Mouse (Mus musculus): Measurements from ENCODE around the gene Idh2.

Gene Idh2

GRCm38 (mm10) chr7:80085970-80086715, 29.0 kb downstream of the Idh2 start:
- DNase-seq (ENCODE audit: low spot score) = no peak

DNA sequence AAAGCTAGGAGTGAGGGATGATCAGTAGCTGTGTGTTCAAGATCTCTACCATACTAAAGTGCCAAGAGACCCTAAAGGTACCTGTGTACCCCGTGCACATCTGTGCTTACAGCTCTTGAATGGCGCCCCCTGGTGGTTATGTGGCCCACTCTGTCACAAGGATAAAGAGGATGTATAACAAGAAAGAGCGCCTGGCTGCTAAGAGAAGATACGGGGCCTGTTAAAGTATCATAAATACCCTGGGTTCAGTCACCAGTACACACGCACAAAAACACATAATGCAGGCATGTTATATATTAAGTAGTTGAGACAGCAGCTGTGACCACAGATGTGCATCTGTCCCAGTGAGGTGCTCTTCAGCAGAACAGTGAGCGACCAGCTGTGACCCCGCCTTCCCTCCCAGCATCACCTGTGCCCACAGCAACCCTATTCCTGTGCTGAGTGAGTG, 30.7 kb downstream of the Idh2 start:
- no peak for DNase-seq (ENCODE audit: low spot score)

GRCm38 (mm10) chr7:80081586-80082554, 33.3 kb downstream of the Idh2 start:
- no peak for DNase-seq (ENCODE audit: low spot score)

- DNase-seq (ENCODE audit: low spot score) = peak; percentile 62
Observed at GRCm38 (mm10) chr7:80078792-80079301, 36.3 kb downstream of the Idh2 start.

GRCm38 (mm10) chr7:80077801-80078200, 37.4 kb downstream of the Idh2 start:
- DNase-seq (ENCODE audit: low spot score) = no peak

DNA sequence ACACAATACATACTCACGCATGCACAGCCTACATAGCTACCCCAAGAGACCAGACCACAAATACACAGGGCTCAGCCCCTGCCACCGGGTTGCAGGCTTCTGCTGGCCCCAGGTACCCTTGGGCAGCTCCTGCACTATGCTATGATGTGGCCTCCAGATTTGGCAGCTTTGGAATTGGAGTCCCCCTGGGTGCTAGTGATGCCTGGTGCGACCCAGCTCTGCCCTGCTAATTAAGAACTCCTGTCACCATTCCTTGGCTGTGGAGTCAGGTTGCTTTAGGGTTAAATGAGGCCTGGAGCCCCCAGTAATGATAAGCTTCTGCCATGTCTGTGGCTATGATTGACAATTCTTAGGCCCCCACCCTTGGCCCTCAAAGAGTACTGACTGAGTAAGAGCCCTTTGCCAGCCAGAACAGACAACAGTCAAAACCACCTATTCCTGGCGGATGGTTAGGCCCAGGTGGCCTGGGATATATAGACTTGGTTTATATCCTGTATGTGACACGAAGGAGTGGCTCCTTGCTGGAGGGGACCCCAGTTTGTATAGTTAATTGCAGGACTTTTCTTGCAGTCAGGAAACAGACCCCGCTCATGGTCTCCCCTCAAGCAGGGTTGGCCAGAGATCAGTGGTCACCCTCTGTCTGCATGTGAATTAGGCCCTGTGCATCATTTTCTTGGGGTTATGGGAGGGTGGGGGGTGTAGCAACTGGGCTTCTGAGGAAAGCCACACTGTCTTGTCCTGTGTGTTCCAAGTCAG, 38.1 kb downstream of the Idh2 start:
- DNase-seq (ENCODE audit: low spot score) = no peak

- no peak for DNase-seq (ENCODE audit: low spot score)
Observed at GRCm38 (mm10) chr7:80075946-80076583, 39.1 kb downstream of the Idh2 start.

DNA sequence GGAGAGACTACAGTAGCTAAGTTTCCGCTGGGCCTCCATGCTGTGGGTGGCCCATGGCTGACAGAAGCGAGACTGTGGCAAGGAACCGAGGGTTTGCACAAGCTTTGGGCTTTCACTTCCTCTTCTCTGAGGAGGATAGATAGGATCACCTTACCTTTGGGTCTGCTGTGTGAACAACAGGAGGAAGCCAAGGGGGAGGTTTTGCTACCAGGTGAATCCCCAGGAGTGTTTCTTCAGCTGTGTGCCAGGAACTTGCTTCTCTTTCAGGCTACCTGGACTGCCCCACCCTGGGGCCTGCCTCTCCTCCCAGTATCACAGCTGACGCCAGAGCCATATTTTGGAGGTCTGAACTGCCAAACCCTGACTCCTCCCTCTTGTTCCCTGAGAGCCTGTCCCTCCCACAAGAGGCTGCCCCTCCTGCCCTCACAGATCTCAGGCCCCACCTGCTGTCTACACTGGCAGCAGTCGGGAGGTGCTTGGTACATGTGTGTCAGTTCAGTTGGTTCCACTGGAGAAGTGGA, 40.2 kb downstream of the Idh2 start:
- no peak for DNase-seq (ENCODE audit: low spot score)

DNA sequence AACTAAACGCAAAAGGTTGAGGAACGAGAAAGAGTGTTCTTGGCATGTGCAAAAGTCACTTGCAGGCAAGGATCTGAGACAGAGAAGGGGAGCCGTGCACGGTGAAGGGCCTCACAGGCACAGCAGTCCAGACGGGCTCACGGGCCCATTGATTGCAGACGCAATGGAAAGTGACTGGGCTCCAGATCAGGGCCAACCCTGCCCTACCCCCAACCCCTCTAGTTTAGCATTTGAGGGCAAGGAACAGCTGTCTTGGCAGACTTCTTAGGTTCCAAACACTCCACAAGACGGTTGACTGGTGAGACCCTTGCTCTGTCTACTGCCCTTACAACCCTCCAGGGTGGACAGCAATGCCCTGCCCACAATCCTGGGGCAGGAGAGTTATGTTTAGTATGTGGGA, 41.7 kb downstream of the Idh2 start:
- DNase-seq (ENCODE audit: low spot score) = no peak

- DNase-seq (ENCODE audit: low spot score) = no peak
Observed at GRCm38 (mm10) chr7:80072297-80072696, 42.9 kb downstream of the Idh2 start.

DNA sequence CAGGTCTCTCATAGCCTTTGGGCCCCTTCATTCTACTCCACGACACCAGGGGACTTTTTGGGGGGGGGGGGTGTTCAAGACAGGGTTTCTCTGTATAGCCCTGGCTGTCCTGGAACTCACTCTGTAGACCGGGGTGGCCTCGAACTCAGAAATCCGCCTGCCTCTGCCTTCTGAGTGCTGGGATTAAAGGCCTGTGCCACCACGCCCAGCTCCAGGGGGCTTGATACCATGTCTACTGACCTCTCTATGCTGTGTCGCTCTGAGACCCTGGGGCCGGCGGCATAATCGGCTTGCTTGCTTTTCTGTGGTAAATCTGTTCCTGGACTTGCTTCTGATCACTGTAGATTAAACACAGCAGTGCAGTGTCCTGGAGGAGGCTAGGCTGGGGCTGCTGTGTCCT, 44.0 kb downstream of the Idh2 start:
- no peak for DNase-seq (ENCODE audit: low spot score)

DNA sequence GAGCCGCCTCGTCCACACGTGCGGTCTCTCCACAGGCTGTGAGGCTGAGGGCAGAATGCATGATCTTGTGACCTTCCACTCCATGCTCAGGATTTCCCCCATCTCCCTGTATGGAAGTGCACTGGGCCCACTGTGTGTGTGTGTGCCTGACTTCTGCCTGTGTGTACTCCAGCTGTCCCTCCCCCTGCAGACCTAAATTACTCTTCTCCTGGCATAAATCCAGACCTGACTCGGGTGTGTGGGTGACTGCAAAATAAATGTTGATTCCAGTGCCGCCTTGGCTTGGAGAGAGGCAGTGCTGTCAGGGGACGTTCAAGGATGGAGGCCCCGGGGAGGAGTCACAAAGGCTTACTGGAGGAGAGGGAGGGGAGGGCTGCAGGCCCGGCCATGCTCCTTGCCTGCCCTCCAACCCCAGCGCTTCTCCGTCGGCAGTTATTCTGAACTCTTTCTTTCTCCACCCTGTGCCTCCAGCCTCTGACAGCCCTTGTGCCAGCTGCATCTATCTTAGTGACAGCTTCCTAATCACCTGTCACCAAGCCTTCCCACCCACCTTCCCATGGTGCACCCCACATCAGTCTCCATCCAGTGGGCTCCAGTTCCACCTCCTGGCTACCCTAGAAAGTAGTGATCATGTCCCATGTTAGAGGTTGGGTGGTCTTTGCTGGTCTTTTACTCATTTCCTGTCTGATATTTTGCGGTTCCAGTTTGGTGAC, 45.4 kb downstream of the Idh2 start:
- peak; percentile 51 for DNase-seq (ENCODE audit: low spot score)

- no peak for DNase-seq (ENCODE audit: low spot score)
Observed at GRCm38 (mm10) chr7:80068341-80068740, 46.9 kb downstream of the Idh2 start.

- DNase-seq (ENCODE audit: low spot score) = no peak
Observed at GRCm38 (mm10) chr7:80066675-80067455, 48.3 kb downstream of the Idh2 start.

GRCm38 (mm10) chr7:80065250-80065649, 49.9 kb downstream of the Idh2 start:
- DNase-seq (ENCODE audit: low spot score) = no peak

DNA sequence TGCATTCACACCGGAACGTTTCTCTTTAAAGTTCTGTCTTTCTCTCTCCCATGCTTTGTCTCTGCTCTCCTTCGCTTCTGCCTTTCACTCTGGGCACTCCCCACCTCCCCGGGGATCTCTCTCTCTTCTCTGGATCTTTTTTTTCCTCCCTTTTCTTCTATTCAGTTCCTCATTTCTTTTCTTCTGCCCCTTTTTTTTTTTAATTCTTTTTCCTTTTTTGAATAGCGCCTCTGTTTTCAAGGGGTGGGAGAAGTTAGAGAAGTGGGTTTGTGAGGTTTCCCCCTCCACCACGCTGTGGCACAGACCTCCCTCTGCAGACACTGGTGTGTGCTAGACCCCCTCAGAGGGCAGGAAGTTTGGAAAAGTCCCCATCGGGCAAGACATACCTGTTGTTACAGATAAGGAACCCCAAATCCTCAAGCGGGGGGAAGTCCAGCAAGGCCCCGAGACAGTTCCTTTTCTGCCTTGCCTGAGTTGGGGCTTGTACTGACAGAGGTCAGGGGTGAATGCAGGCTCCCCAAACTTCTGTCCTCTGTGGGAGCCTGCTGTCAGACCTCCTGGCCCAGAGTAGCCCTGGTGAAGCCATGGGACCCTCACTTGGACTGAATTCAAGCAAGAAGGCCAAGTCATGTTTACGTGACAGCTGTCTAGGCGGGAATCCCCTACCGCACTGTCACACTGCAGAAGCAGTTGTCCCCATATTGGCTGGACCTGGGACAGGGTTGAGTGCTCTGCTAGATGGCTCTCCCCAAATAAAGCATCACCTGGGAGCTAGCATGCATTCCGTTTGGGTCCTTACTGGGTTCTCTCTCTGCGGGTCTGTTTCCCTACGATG, 51.1 kb downstream of the Idh2 start:
- DNase-seq (ENCODE audit: low spot score) = no peak

- DNase-seq (ENCODE audit: low spot score) = no peak
Observed at GRCm38 (mm10) chr7:80063244-80063643, 51.9 kb downstream of the Idh2 start.

DNA sequence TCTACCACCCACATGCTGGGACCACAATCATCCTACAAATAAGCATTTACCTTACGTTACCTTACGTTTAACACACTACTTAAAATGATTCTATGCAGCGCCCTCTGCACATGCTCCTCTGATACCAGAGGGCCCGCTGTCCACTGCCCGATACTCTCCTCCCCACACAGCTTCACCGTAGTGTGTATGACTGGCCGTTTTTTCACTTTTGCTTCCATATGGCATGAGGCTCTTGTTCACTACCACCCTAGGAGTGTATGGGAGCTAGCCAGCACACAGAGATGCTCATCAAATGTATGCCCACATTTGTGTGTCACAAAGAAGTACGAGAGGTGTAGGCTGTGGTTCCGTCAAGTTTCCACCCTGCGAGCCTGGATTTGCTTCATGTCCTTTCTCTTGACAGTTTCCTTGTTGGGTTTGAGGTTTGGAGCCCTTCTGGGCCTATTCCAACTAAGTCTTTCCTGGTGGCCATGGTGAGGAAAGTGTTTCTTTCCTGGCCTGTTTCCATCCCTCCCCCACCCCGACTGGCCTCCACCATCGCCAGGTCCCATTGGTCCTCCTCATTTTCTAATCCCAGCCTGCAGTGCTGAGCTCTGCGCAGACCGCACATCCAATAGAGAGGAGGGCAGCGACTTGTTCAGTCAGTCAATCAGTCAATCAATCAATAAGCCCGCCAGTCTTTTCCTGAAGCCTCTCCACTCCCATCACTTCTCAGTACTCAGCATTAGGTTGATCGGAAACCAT, 52.9 kb downstream of the Idh2 start:
- no peak for DNase-seq (ENCODE audit: low spot score)
